Mouse (Mus musculus): Measurements from ENCODE around the gene Olfr325.
"Not testable (repeated sequence)": the region's sequence is repeated elsewhere in the genome, so short reads cannot be mapped to it uniquely, and the experiment has no call there.

The Olfr325 gene

GRCm38 (mm10) chr11:58577430-58577829, at the start of gene Olfr325:
Olfr325 (plus strand) TSS chr11:58577730.
- no peak for DNase-seq (ENCODE audit: low spot score in 2 of 2)

- not testable (repeated sequence) for DNase-seq (ENCODE audit: low spot score in 2 of 2)
These were observed 42.8 kb upstream of the Olfr325 start, which contains the start of gene Olfr330 for GRCm38 (mm10) chr11:58534736-58535135. Olfr330 (minus strand) TSS chr11:58534836.

GRCm38 (mm10) chr11:58546322-58546721, 31.2 kb upstream of the Olfr325 start, which contains the start of gene Olfr329-ps:
Olfr329-ps (minus strand) TSS chr11:58546422.
- DNase-seq (ENCODE audit: low spot score in 2 of 2) = no peak

GRCm38 (mm10) chr11:58555536-58555935, 22.0 kb upstream of the Olfr325 start, which contains the start of gene Olfr328:
Olfr328 (minus strand) TSS chr11:58555636.
- DNase-seq (ENCODE audit: low spot score in 2 of 2) = no peak

GRCm38 (mm10) chr11:58570405-58570804, 7.1 kb upstream of the Olfr325 start, which contains the start of gene Olfr224:
Olfr224 (minus strand) TSS chr11:58570553.
- DNase-seq (ENCODE audit: low spot score in 2 of 2) = no peak

- DNase-seq (ENCODE audit: low spot score in 2 of 2) = no peak
These were observed 1.1 kb downstream of the Olfr325 start for GRCm38 (mm10) chr11:58578636-58579035.

- peak in 1 of 2 experiments; percentile 26 for DNase-seq (ENCODE audit: low spot score in 2 of 2)
These were observed 10.4 kb downstream of the Olfr325 start for GRCm38 (mm10) chr11:58587898-58588348.

- DNase-seq (ENCODE audit: low spot score in 2 of 2) = no peak
These were observed 11.2 kb downstream of the Olfr325 start for GRCm38 (mm10) chr11:58588620-58589250.

GRCm38 (mm10) chr11:58594814-58595213, 17.3 kb downstream of the Olfr325 start, which contains the start of gene Olfr324:
Olfr324 (plus strand) TSS chr11:58595114.
- no peak for DNase-seq (ENCODE audit: low spot score in 2 of 2)

GRCm38 (mm10) chr11:58597837-58598236, 20.3 kb downstream of the Olfr325 start:
- DNase-seq (ENCODE audit: low spot score in 2 of 2) = no peak

- no peak for DNase-seq (ENCODE audit: low spot score in 2 of 2)
These were observed 24.5 kb downstream of the Olfr325 start for GRCm38 (mm10) chr11:58602062-58602461.

- DNase-seq (ENCODE audit: low spot score in 2 of 2) = no peak
These were observed 25.4 kb downstream of the Olfr325 start for GRCm38 (mm10) chr11:58602800-58603560.

GRCm38 (mm10) chr11:58604688-58605087, 27.2 kb downstream of the Olfr325 start:
- DNase-seq (ENCODE audit: low spot score in 2 of 2) = no peak

GRCm38 (mm10) chr11:58605228-58605627, 27.7 kb downstream of the Olfr325 start:
- DNase-seq (ENCODE audit: low spot score in 2 of 2) = no peak

- peak in 1 of 2 experiments; percentile 34 for DNase-seq (ENCODE audit: low spot score in 2 of 2)
These were observed 28.8 kb downstream of the Olfr325 start for GRCm38 (mm10) chr11:58606177-58606919.

GRCm38 (mm10) chr11:58607030-58607429, 29.5 kb downstream of the Olfr325 start:
- DNase-seq (ENCODE audit: low spot score in 2 of 2) = no peak

GRCm38 (mm10) chr11:58613359-58613758, 35.8 kb downstream of the Olfr325 start:
- no peak for DNase-seq (ENCODE audit: low spot score in 2 of 2)

GRCm38 (mm10) chr11:58614526-58614925, 37.0 kb downstream of the Olfr325 start:
- no peak for DNase-seq (ENCODE audit: low spot score in 2 of 2)

- no peak for DNase-seq (ENCODE audit: low spot score in 2 of 2)
These were observed 38.4 kb downstream of the Olfr325 start, which contains the start of gene 2210407C18Rik for GRCm38 (mm10) chr11:58615975-58616374. 2210407C18Rik (minus strand) TSS chr11:58616075.

GRCm38 (mm10) chr11:58618369-58618768, 40.8 kb downstream of the Olfr325 start:
- no peak for DNase-seq (ENCODE audit: low spot score in 2 of 2)

GRCm38 (mm10) chr11:58618793-58619192, 41.3 kb downstream of the Olfr325 start:
- no peak for DNase-seq (ENCODE audit: low spot score in 2 of 2)

GRCm38 (mm10) chr11:58626146-58626545, 48.6 kb downstream of the Olfr325 start:
- DNase-seq (ENCODE audit: low spot score in 2 of 2) = no peak
